Mouse (Mus musculus) cerebellum, adult 2 months (tissue): ENCODE data around the gene Foxk2. TPM values are rescaled to one million over a fixed set of nuclear protein-coding genes. Genes with fewer than 3 reads are reported as not detected.

Experiments
- DNase-seq, 2 experiments: peaks; one replicate each; pipeline ENCODE4 v3.0.0; 2021
- H3K27ac ChIP-seq: fragments of 200-500 bp; 2 replicates; pipeline ENCODE4 v1.5.1; 2012; ENCODE audit warnings: low read length, control low read depth, inconsistent platforms; ENCODE audit not compliant: insufficient read depth
- H3K27me3 ChIP-seq: fragments of 200-500 bp; 2 replicates; pipeline ENCODE4 v1.6.1; 2012; ENCODE audit warnings: inconsistent platforms, mild to moderate bottlenecking, low read length, moderate library complexity; ENCODE audit not compliant: control insufficient read depth, insufficient read depth
- H3K4me1 ChIP-seq: fragments of 200-500 bp; 2 replicates; pipeline ENCODE4 v1.6.1; 2011; ENCODE audit warnings: low read length; ENCODE audit not compliant: control insufficient read depth, insufficient read depth
- H3K4me3 ChIP-seq: fragments of 200-500 bp; replicated peaks from 2 replicates; pipeline ENCODE3; 2011; ENCODE audit warnings: mild to moderate bottlenecking, low read depth, low read length, control low read depth; ENCODE audit not compliant: insufficient read depth
- CTCF ChIP-seq: fragments of 200-500 bp; IDR thresholded peaks from 2 replicates; pipeline ENCODE4 v1.5.1; 2011; ENCODE audit warnings: low read depth, mild to moderate bottlenecking, control low read depth, low read length, moderate library complexity, borderline replicate concordance; ENCODE audit not compliant: insufficient read depth
- POLR2A ChIP-seq: fragments of 200-500 bp; IDR thresholded peaks from 2 replicates; pipeline ENCODE4 v1.6.1; 2011; ENCODE audit warnings: low read length, control low read depth, borderline replicate concordance; ENCODE audit not compliant: insufficient read depth
- WGBS: fragments of 180-500 bp; shearing (Covaris S2); methylation state at CpG from one replicate; pipeline ENCODE4 v1.1.7; 2018; 5-methylcytosine and 5-hydroxymethylcytosine counted together
- polyA plus RNA-seq: library from polyadenylated mRNA; depleted of rRNA; stranded (reverse); fragments of >200 nt; gene quantifications from 2 replicates; pipeline ENCODE4 v1.2.3, GENCODE M21; 2012

Gene Foxk2
- polyA plus RNA-seq, 1 experiment: 44.7 TPM

DNA sequence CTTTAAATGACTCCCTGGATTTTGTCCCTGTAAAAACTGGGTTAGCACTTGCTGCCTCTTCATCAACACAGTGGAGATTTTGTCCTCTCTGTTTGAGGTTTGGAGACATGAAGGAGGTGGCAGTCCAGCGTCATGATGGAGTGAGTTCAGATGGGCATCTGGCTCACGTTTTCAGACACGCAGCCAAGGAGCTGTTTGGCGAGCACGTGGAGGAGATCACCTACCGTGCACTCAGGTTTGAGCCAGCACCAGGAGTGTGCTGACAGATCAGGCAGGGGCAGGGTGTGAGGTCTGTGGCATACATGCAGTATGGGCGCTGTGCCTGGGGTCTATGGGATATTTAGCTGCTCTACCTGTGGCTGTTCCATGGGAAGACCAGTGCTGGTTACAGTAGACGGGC is 9.6 kb upstream of the Foxk2 start:
- Histone ChIP-seq H3K27me3 (no peaks in the 10 kb centered on the region), H3K4me1 (peaks cover 3% of the 10 kb centered on the region; the same call in 1 of the 2 replicates), H3K27ac (no peak overlapping the region), H3K4me3 (no peak overlapping the region)
- peak in 1 of 2 experiments; percentile 25 for DNase-seq
- TF ChIP-seq POLR2A (no peak), CTCF (no peak)
- WGBS: 21% methylated on average over 8 of the region's 8 CpGs

DNA sequence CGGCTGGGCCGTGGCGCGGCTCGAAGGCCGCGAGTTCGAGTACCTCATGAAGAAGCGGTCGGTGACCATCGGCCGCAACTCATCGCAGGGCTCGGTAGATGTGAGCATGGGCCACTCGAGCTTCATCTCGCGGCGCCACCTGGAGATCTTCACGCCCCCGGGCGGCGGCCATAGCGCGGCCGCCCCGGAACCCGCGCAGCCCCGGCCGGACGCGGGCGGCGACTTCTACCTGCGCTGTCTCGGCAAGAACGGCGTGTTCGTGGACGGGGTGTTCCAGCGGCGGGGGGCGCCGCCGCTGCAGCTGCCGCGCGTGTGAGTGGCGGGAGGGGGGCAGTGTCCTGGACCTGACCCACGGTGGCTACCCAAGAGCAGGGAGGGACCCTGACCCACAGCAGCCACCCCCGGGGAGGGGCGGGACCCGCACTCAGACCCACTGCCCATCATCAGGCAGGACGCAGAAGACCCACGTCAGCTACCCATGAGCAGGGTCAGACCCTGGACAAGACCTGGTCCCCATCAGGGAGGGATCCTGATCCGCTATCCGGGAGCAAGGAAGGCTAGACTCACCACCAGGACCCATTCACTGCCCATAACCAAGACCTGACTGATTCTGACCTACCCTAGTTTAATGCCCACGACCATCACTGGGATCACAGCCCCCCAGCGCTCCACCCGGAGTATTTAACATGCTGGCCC is 569 bp downstream of the Foxk2 start:
- no peaks in the 10 kb centered on the region; the same call in 1 of the 2 replicates for H3K4me1 ChIP-seq
- peak; percentile 50 to 55 for DNase-seq
- no peaks in the 10 kb centered on the region for H3K27me3 ChIP-seq
- WGBS: under 1% methylated on average over 59 of the region's 60 CpGs
- TF ChIP-seq CTCF (no peak), POLR2A (no peak)
- peak overlapping the region; percentile 68 for H3K4me3 ChIP-seq
- H3K27ac ChIP-seq: no peak overlapping the region

DNA sequence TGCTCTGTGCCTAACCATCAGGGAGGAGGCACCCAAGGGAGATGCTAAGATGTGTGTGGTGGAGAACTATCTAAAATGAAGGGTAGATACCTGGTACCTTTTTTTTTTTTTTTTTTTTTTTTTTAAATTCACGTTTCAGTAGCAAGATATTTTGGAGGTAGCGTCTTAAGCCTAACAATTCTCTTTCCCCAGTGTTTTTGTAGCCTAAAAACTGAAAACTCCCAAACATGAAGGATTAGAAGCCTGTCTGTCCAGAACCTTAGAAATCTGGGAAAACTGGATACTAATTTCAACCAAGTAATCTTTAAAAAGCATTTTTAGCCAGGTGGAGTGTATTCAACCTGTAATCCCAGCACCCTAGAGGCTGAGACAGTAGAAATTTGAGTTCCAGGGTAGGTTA is 1.3 kb downstream of the Foxk2 start:
- Histone ChIP-seq H3K27ac (no peak overlapping the region), H3K4me1 (no peaks in the 10 kb centered on the region; the same call in 1 of the 2 replicates), H3K27me3 (no peaks in the 10 kb centered on the region), H3K4me3 (peak overlapping the region; percentile 68)
- WGBS: 31% methylated on average over 2 of the region's 2 CpGs
- no peak for DNase-seq
- TF ChIP-seq POLR2A (no peak), CTCF (no peak)

DNA sequence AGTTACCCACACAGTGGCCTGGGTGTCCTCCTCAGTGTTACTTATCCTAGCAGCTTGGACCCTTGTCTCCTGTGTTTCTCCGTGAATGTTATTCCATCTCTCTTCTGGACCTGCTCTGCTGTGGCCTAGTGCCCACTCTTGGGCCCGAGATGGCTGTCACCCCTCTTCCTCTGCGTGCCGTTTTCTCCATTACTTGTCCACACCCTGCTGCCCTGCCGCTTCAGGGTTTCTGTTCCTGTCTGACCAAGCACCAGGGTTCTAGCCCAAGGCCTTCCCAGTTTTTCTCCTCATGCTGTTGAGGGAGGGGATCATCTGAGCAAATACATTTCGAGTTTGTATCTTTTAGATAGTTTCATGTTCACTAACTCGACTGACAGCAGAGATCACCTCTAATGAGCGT is 17.7 kb downstream of the Foxk2 start:
- peaks cover 9% of the 10 kb centered on the region for H3K4me1 ChIP-seq
- no peak for DNase-seq
- TF ChIP-seq CTCF: no peak
- H3K4me3 ChIP-seq: no peak overlapping the region
- H3K27me3 ChIP-seq: no peaks in the 10 kb centered on the region
- H3K27ac ChIP-seq: no peak overlapping the region
- WGBS: 82% methylated on average over 8 of the region's 8 CpGs

DNA sequence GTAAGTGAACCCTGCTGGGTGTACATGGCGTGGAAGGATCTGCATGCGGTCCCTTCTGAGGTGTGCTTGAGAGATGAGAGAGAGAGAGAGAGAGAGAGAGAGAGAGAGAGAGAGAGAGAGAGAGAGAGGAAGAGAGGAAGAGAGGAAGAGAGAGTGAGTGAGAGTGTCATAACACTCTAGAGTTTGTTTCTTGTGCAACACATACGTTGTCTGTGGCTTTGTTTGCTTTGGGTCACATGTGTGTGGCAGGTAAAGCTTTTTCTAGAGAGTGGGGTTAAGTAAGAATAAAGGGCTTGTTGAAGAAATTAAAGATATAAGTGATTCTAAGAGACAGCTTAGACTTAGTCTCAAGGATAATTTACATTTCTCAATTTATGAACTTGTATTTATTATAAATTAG is 18.2 kb downstream of the Foxk2 start:
- H3K27ac ChIP-seq: no peak overlapping the region
- H3K4me3 ChIP-seq: no peak overlapping the region
- peaks cover 9% of the 10 kb centered on the region for H3K4me1 ChIP-seq
- TF ChIP-seq POLR2A: no peak
- no peak for TF ChIP-seq CTCF
- WGBS: 83% methylated on average over 3 of the region's 3 CpGs
- H3K27me3 ChIP-seq: no peaks in the 10 kb centered on the region
- no peak for DNase-seq

DNA sequence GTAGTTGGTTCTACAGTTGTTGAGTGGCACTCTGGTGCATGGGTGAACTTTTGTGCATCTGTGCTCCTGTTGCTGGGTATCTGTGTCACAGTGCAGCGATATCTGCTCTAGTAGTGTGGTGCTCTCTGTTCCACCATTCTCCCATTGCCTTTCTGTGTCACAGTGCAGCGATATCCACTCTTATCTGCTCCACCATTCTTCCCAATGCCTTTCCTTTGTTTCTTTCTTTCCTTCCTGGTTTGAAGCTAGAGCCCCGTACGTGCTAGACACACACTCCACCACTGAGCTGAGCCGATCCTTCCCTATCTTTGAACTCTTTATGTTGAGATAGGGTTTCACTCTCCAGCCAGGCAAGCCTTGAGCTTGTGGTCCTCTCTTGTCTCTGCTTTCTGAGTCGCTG is 23.1 kb downstream of the Foxk2 start:
- H3K27me3 ChIP-seq: no peaks in the 10 kb centered on the region
- no peak overlapping the region for H3K27ac ChIP-seq
- WGBS: 87% methylated on average over 6 of the region's 6 CpGs
- no peak overlapping the region for H3K4me3 ChIP-seq
- TF ChIP-seq POLR2A: no peak
- TF ChIP-seq CTCF: no peak
- H3K4me1 ChIP-seq: peaks cover 9% of the 10 kb centered on the region
- DNase-seq: no peak

DNA sequence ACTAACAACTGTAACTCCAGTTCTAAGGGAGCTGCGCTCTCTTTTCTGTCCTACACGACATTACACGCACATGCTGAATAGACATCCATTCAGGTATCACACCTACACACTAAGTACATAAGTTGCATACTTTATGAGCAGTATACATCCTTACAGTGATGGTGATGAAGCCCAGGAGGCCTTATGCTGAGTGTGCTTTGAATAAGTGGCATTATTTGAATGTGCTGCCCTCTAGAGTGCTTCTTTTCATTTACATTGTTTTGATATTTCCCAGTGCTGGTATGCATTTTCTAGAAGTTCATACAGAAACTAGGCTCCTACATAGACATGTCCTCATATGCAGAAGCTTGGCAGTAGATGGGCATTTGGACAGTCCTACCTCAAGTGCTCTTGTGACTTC is 30.1 kb downstream of the Foxk2 start:
- TF ChIP-seq POLR2A: no peak
- no peak for TF ChIP-seq CTCF
- Histone ChIP-seq H3K27me3 (no peaks in the 10 kb centered on the region), H3K27ac (no peak overlapping the region), H3K4me3 (no peak overlapping the region), H3K4me1 (no peaks in the 10 kb centered on the region)
- DNase-seq: no peak
- WGBS: 94% methylated on average over 3 of the region's 3 CpGs

DNA sequence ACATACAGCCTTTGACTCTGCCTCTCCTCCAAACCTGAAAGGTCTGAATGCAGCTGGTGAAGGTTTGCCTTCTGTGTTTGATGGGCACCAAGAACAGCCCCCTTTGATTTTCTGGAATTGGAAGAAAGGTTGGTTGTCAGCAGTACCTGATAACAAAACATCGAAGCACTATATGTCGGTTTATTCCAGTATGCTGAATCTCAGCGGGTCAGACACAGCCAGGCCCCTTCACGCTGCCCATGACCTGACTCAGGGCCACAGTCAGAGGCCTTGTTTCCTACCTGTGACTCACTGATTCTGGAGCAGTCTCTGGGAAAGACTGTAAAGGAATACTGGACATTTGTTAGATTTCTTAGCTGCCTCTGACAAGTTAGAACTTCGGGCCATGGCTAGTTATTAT is 35.0 kb downstream of the Foxk2 start:
- no peak for DNase-seq
- Histone ChIP-seq H3K27me3 (no peaks in the 10 kb centered on the region), H3K4me1 (no peaks in the 10 kb centered on the region), H3K4me3 (no peak overlapping the region), H3K27ac (no peak overlapping the region)
- WGBS: 95% methylated on average over 5 of the region's 5 CpGs
- TF ChIP-seq POLR2A (no peak), CTCF (no peak)

DNA sequence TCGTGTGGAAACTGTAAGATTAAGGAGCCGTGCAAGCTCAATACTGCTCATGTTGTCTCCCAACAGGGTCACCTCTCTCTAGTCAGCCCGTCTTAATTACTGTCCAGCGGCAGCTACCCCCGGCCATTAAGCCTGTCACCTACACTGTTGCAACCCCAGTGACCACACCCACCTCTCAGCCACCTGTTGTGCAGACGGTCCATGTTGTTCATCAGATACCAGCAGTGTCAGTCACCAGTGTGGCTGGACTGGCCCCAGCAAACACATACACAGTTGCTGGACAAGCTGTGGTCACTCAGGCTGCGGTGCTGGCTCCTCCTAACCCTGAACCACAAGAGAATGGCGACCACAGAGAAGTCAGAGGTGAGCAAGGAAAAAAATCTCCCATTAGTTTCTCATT is 38.7 kb downstream of the Foxk2 start:
- H3K27me3 ChIP-seq: no peaks in the 10 kb centered on the region
- DNase-seq: no peak
- no peak overlapping the region for H3K4me3 ChIP-seq
- H3K4me1 ChIP-seq: no peaks in the 10 kb centered on the region
- 87% methylated on average over 8 of the region's 8 CpGs for whole genome bisulfite sequencing
- H3K27ac ChIP-seq: no peak overlapping the region
- no peak for TF ChIP-seq POLR2A
- no peak for TF ChIP-seq CTCF
